Mouse (Mus musculus) layer of hippocampus, postnatal 10 days (tissue): ENCODE results near the gene Chn2. TPM values are rescaled to one million over a fixed set of nuclear protein-coding genes. Genes with fewer than 3 reads are reported as not detected.

Experiments
- DNase-seq, 2 experiments: peaks; one replicate each; pipeline ENCODE4 v3.0.0; 2021; ENCODE audit warnings: low spot score in 2 of 2
- total RNA-seq, 2 experiments: library from RNA; stranded (reverse); gene quantifications; 2 replicates each; pipeline ENCODE4 v1.2.3; 2021

The Chn2 gene
- total RNA-seq, 2 experiments from 2014 or later, result 26.5 to 31.0 TPM

DNA sequence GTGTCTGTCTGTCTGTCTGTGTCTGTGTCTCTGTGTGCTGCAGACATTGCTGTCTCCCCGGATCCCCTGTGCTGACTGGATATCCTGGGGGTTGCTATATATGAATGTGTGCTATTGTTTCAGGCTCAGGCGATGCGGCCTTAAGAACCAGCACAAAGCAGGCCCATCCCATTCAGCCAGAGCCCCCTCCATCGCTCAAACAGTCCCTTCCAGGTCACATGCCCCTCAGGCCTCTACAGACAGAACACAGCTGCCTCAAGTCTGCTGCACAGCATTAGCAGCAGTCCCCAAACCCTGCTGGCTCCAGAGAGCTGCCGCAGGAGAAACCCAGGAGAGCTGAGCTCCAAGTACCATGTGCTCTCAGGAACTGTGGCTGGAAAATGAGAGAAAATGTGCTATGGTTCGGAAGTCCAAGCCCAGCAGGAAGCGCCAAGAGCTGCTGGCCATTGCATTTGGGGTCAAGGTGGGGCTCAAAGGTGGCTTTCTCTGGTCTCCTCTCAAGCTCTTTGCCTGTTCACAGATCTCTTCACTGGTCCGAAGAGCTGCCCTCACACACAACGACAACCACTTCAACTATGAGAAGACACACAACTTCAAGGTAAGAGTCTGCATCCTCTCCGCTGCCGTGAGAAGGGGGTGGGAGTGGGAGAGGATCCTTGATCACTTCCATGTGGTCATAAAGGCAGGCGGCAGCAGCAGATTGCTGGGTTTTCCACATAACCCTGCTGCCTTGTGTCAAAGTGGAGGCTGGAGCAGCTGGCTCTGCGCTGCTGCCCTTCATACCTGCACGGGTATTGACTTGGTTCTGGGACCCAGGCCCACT, 233.4 kb downstream of the Chn2 start:
- DNase-seq, result no peak

DNA sequence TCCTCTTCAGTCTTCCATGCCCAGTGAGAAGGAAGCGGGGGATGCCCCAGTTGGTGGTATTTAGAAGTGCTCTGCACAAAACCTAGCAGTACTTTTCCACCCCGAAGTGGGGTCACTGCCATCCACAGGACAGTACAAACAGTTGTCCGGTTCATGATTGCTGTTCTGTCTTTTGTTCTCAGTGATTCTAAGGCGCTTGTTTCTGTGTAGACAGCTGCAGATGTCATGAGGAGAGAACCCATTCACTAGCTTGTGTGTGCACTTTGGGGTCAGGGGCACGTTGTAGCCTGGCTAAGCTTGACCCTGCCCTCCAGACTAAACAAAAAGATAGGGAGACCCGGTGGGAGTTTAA, 234.0 kb downstream of the Chn2 start:
- DNase-seq, result no peak

DNA sequence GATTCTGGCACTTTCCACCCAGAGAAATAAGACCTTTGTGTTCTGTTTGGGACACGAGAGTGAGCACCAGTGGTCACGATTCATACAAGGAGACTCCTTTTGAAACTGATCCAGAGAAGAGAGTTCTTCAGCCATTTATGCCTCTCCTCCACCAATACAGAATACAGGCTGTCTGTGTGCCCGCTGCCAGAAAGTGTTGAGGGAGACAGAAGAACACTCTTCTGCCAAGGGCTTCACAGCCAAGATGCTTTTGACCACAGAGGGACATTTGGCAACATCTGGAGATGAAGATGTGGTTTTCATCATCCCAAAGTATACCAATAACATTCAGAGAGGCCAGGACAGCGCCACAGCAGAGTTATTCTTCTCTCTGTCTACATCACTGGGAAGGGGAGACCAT, 237.9 kb downstream of the Chn2 start:
- DNase-seq, result no peak

DNA sequence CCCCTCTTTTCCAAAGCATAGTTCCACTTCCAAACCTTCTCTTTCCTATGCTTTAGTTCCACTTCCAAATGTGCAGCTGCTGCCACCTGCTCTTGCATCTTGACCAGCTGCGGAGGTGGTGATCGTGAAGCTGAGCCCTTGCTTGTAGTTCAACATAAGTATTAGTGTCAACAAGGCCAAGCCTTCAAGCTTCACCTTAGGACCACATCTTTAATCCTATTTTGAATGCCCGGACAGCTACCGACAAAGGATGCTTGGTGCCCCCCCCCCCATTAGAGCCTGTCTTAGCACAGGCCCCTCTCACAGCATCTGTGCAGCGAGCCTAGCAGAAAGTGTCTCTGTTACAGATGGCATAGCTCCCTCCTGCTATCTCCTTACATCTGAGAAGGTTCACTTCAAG, 238.5 kb downstream of the Chn2 start:
- no peak for DNase-seq

DNA sequence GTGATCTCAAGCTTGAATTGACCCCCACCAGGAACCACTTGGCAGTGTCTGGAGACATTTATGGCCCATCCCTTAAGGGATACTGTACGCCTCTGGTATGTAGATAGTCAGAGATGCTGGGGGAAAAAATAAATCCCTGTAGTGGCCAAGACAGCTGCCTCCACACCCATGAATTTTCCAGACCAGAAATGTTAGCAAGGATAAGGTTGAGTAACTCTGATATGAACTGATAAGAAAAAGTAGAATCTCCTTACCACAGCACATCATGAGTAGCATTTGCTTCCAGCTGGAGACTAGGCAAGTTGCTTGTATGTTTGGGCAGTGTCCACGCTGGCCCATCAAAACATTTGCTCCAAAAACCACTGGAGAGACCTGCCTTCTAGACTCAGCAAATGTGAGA, 239.3 kb downstream of the Chn2 start:
- no peak for DNase-seq

DNA sequence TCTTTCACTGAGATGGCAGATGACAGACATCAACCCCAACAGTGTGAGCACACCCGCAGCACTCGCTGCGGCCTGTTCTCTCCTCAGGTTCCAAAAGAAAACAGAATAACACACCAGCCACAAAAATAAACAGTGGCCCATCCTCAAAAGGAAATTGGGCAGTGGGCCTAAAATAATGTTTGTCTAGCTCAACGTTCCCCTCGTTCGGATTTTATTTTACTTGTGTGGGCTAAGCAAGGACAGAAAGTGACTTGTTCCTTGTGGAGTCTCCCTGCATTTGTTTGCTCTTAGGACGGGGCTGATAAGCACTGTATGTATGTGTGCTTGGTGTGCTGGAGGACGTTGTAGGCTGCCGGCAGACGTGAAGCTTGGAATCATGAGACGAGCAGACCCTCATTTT, 240.0 kb downstream of the Chn2 start:
- DNase-seq, result no peak

DNA sequence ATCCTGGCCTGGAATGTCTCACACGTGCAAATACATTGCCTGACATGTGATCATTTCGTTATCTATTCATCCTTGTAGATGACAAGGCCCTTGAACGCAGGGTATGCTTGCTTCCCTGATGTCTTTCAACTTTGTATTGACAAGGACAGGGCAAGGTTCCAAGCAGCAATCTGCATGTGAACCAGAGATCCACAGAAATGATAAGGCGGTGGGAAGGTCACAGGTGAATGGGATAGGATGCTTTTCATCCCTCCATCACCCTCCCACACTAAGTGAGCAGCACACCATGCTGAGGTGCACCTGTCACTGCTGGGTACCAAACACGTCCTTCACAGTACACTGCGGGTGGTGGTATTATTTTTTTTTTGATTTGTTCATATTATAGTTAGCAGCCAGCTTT, 240.9 kb downstream of the Chn2 start:
- no peak for DNase-seq

DNA sequence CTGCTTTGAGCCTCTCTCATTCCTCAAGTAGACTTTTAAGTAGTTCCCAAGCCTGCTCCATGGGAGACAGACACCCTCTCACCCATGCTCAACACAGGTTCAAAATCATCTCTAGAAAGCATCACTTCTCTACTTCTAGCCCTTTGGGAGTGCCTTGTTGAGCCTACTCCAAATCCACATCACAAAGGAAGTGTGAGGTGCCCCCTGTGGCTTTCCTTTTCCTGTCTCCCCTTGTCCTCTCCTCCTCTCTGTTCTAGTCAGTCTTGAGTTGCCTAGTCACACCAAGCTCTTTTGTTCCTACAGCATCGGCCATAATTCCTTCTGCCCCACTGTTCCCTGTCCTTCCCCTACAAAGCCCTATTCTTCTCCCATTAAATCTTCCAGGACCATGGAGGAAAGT, 243.9 kb downstream of the Chn2 start:
- no peak for DNase-seq

DNA sequence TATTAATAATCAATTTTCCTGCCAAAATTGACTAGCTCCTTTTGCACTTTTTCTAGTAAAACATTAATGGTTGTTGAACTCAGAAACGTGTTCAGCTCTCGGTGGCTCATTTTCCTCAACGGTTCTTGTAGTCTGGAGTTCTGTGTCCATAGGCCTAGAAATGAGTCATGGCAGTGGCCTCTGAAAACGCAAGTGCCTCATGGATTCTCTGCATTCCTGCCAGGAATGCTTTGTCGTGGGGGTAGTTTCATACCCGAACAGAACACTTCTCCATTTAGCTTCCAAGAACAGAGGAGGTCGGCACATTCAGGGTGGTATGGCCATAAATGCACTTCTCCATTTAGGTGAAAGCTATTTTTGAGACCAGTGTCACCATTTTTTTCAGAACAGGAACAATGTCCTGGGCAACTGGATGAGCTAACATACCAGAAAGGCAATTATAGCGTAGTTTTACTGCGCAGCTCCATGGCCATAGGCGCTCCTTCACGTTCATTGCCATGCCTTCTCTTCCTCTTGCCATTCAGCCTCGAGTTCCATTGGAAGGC, 244.9 kb downstream of the Chn2 start:
- no peak for DNase-seq

DNA sequence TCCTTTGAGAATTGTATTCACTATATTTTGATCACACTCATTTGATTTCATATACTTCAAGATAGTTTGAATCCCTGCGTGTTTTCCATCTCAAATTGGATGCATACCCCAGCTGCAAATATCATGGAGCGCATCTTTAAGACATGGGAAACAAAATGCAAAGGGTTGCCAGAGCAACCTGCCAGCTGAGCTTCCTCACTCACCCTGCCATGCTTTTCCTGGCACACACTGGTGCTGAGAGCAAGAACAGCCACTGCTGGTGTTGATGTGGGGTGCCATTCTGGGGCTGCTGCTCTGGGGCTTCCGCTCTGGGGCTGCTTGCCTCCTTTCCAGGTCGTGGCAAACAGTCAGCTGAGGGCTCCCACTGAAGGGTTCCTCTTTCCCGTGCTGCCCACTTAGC, 247.5 kb downstream of the Chn2 start:
- DNase-seq, result no peak

DNA sequence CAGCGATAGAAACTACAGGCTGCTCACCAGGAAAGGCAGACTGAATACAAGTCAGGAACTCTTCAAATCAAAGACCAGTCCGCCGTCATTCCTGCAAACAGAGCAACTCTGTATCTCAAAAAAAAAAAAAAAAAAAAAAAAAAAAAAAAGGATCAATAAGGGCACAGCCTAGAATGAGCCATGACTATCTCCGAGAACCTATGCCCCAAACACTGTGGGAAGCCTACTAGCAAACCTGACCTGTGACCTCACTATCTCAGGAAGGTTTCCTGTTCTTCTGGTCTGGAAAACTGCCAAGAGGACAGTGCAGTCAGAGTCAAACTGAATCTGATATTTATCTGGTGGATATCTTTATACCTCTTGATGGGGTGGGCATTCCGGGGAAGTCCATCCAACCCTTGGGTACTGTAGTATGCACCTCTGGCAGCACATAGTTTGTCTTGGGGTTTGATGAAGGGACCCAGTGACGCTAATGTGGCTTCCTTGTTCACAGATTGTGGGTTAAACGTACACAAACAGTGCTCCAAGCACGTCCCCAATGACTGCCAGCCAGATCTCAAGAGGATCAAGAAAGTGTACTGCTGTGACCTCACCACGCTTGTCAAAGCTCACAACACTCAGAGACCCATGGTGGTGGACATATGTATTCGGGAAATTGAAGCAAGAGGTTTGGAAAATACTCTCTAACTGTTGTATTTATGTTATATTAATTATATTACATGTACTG, 250.6 kb downstream of the Chn2 start:
- DNase-seq, result no peak

DNA sequence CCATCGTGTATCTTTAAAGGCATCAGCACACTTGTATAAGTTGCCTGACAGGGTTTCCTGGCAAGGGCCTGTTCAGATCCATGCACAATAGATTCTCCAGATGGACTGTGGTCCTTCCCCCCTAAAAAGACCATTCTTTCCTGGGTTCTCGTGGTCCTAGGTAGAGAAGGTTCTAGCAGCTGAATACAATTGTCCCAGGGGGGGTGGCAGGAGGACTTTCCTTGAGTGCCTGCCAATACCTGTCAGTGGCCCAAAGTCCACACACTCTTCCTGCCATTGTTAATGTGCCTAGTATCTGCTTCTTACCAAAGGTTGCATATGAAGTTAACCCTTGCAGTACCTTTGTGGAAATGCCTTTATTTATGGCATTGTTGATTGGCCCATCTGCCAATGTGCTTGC, 257.9 kb downstream of the Chn2 start:
- DNase-seq, result no peak

DNA sequence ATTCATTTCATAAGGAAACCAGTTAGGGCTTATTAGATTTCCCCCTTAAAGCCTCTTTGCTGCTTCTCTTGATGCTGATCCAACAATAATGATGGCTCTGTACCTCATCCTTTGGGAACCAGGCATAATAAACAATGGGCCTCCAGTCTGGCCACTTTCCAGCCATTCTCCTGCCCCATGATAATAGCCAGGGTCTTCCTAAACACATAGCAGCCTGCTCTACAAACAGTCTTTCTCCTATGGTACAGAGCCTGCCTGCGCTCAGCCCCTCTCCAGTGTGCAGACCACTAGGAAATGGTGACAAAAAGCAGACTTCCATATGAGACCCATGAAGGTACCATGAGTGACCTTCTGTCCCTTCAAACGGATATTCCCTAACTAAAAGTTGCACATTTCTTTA, 260.1 kb downstream of the Chn2 start:
- DNase-seq, result no peak

DNA sequence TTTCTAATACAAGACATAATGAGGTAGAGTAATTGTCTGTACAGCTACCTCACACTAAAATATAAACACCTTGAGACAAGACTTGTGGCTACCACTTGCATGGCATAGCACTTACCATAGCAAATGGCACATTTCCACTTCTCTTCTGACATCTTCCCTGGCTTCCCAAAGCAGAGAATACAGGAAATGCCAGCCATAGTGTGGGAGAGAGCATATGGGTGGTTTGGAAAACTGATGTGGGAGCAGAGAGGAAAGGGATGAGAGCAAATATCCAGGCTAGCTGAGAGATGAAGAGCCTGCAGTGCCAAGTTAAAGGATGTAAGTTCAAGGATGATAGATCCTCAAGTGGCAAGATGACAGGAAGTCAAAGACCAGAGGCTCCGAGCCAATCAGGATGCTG, 266.4 kb downstream of the Chn2 start:
- no peak for DNase-seq

DNA sequence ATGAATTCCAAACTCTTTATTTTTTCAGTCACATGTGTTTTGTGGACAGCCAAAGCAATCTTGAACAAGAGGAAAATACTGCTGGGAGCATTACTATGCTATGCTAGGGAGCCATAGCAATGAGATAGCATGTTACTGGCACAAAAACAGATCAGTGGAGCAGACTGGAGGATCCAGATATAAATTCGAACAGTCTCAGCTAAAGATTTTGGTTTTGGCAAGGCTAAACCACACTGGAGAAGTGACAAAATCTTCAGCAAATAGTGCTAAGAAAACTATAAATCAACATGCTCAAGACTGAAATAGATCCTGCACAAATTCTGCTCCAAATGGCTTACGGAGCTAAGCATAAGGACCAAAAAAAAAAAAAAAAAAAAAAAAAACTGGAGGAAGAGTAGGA, 273.7 kb downstream of the Chn2 start:
- DNase-seq, result no peak

DNA sequence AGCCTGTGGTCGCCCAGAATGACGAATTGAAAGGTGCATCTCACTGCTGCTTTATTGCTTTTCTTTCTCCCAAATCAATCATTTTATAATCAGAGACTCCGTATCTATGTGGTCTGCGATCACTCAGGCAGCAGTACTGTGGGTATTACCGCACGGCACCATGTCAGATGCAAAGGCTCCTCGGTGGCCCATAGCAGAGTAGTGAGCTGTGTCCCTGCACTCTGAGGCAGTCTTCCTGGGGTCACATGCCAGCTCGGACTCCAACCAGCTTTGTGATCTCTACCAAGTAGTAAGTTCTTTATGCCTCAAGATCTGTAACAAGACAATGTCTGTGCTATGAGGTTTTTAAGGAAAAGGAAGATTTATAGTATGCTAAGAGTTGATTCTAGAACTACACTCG, 279.3 kb downstream of the Chn2 start:
- no peak for DNase-seq

DNA sequence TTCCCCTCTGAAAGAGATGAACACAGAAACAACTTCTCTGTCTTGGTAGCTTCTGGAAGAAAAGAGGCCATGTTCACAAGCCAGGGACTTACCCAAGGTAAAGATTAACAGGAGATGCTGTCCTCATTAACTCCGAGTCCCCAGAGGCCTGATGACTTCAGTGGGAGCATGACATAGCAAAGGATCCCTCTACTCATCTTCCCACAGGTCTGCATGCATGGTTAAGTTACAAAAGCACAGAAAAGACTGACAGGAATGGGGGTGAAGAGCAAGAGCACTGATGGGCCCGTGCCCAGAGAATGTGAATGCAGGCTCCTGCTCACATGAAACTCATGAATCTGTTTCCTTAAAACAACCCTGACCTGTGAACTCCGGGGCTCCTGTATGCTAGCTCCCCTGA, 279.8 kb downstream of the Chn2 start:
- no peak for DNase-seq

DNA sequence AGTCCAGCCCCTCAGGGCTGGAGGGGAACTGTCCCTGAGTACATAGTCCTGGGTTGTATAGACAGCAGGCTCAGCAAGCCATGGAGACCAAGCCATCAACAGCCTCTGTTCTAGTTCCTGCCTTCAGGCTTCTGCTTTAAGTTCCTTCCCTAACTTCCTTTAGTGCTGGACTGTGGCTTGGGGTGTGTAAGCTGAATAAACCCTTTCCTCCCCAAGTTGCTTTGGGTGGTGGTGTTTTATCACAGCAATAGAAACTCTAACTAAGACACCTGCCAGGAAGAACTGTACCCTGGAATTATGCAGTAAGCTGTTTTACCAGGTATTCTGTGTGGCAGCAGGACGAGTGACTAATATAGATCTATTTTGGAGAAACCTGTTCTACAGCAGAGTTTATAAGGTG, 280.9 kb downstream of the Chn2 start:
- DNase-seq, result no peak

DNA sequence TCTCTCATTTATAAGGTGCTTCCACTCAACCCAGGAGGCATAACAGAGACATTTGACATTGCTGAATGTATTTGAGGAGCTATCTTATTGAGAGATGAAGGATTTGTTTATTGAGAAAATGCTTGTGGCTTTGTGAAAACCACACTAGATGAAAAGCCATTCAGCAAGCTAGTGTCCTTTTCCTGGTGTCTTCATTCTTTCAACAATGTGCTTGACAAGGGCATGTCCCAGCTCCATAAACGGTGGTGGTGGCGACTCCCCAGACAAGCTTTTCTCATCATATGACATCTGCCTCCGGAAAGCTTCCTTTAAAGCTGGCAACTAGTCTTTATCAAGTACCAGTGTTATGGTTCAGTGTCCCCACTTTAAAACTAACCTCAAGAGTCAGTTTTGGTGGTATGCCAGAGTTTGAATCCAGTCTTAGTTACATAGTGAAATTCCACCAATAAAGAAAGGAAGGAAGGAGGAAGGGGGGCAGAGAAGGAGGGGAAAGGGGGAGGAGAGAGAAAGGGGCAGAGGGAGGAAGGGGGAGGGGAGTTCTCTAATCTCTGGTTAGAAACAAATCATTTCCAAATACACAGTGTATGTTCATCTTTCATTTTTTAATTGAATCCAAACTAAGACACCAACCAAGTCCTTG, 286.0 kb downstream of the Chn2 start, which contains the start of gene Prr15:
Prr15 (plus strand) TSS at position 590 of the 640 bp plus-strand sequence.
- no peak for DNase-seq

DNA sequence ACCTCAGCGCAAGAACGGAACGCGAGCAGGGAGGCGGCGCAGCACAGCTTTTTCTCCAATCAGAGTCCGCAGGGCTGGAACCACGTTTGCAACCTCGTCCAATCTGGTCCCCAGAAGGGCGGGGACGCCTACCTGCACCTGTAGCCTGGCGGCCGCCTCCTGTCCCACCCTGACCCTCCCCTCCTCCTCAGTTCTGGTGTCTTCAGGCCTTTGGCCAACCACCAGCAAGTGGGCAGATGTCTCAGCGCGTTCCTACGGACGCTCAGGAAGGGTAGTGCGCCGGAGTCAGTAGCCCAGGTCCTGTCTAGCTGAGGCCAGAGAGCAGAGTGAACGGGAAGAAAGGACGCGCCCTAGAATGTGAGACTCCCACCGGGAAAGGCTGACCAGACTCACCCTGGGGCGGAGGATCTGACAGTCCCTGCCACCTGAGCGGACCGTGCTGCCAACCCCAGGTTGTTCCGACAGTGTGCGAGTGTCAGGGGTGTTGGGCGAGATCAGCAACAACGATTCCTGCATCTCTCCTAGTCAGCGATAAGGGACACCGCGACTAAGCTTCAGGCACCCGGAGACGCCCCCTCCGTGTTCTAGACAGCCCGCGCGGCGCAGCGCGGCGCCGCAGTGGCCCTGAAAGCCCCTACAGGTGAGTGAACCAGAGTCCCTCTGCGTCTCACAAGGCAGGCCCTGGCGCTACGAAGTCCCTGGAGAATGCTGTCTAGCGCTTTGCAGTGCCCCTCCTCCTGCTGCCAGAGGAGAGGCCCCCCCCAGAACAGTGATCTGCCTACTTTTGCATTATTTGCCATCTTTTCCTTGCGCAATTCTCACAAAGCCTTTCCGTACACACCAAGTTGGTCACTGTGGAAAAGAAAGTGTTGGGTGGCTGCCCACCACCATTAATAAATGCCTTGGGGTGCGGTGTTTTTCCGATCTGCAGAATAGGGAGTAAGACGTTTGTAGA, 287.6 kb downstream of the Chn2 start:
- DNase-seq, result peak; percentile 36 to 53

DNA sequence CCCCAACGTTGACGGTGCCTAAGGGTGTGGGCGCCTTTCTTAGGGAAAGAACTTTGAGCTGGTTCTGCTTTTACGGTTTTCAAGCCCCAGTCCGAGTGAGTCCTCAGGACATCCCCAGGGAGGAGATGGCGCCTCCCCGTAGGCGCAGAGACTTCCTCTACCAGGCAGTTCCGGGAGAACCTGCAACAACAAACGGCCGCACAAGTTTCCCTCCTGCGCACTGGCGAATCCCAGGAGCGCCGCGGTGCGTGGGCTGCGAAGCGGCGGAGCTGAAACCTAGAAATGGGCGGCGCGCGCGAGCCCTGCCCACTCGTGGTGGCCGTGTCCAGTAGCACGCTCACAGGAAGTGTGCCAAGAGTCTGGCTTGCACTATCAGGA, 288.3 kb downstream of the Chn2 start:
- DNase-seq, result peak; percentile 15 to 29
